Mouse (Mus musculus) stomach, embryonic 15.5 days (tissue): ENCODE measurements around the gene Gm5129. TPM values are rescaled to one million over a fixed set of nuclear protein-coding genes. Genes with fewer than 3 reads are reported as not detected.
"Not testable (repeated sequence)": the region's sequence is repeated elsewhere in the genome, so short reads cannot be mapped to it uniquely, and the experiment has no call there.

ENCODE experiments used
- ATAC-seq: fragments of 200-750 bp; cut with Nextera tagmentation; 2 replicates; pipeline ENCODE4 v1.8.0; 2017; ENCODE audit warnings: low read depth, moderate number of reproducible peaks, moderate TSS enrichment; ENCODE audit not compliant: insufficient read depth, low FRiP score
- H3K27ac ChIP-seq: fragments of 300-500 bp; sonication (generic); 2 replicates; pipeline ENCODE4 v1.5.1; 2015; ENCODE audit warnings: mild to moderate bottlenecking, inconsistent platforms
- H3K27me3 ChIP-seq: fragments of 300-500 bp; sonication (generic); replicated peaks from 2 replicates; pipeline ENCODE4 v1.6.1; 2015; ENCODE audit warnings: inconsistent platforms
- H3K36me3 ChIP-seq: fragments of 300-500 bp; sonication (generic); 2 replicates; pipeline ENCODE4 v1.6.1; 2015; ENCODE audit warnings: inconsistent platforms
- H3K4me1 ChIP-seq: fragments of 300-500 bp; sonication (generic); 2 replicates; pipeline ENCODE4 v1.6.1; 2015; ENCODE audit warnings: inconsistent platforms
- H3K4me2 ChIP-seq: fragments of 300-500 bp; sonication (generic); 2 replicates; pipeline ENCODE4 v1.6.1; 2015; ENCODE audit warnings: mild to moderate bottlenecking, inconsistent platforms
- H3K4me3 ChIP-seq: fragments of 300-500 bp; sonication (generic); replicated peaks from 2 replicates; pipeline ENCODE4 v1.5.1; 2015; ENCODE audit warnings: inconsistent platforms
- H3K9ac ChIP-seq: fragments of 300-500 bp; sonication (generic); 2 replicates; pipeline ENCODE4 v1.6.1; 2015; ENCODE audit warnings: inconsistent platforms
- H3K9me3 ChIP-seq: fragments of 300-500 bp; sonication (generic); 2 replicates; pipeline ENCODE4 v1.6.1; 2016; ENCODE audit warnings: inconsistent platforms
- WGBS: fragments of 180-500 bp; shearing (Covaris S2); methylation state at CpG from one replicate; pipeline ENCODE4 v1.1.7; 2015; 5-methylcytosine and 5-hydroxymethylcytosine counted together
- polyA plus RNA-seq: library from polyadenylated mRNA; unstranded; fragments of >200 nt; fragmentation: Nextera tagmentation; extraction: Ambion mirVana; gene quantifications from 2 replicates; pipeline ENCODE4 v1.2.1, GENCODE M21; 2015

Gm5129 gene
- polyA plus RNA-seq = not detected in 2 replicates

DNA sequence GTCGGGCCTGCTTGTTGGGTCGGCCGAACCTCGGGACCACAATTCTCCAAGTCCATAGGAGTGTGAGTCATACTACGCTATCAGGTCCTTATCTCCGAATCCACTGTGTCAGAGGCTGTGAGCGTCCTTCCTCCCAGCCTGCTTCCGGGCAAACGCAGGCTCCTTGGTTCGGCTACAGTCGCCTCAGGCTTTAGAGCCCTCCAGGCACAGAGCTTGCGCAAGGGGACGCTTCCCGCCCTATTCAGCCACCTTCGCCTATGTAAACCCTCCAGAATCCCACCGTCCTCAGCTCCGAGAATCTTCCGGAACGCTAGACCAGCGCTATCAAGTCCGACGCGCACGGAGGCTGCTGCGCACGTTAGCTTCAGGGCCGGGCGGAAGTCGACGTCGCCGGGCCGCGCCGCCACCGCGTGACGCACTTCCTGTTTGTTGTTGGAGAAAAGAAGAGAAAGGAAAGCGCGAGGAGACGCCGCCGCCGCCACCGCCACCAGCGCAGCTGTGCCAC is at the start of gene Gm5129, which contains the start of gene Dnajb6:
Gene Gm5129, minus strand, starts transcription at position 380 of the 505 bp plus-strand sequence.
Gene Dnajb6, plus strand, starts transcription at position 132 of the 505 bp plus-strand sequence.
- H3K27ac ChIP-seq = peak within 1 kb of the TSS; percentile 93

DNA sequence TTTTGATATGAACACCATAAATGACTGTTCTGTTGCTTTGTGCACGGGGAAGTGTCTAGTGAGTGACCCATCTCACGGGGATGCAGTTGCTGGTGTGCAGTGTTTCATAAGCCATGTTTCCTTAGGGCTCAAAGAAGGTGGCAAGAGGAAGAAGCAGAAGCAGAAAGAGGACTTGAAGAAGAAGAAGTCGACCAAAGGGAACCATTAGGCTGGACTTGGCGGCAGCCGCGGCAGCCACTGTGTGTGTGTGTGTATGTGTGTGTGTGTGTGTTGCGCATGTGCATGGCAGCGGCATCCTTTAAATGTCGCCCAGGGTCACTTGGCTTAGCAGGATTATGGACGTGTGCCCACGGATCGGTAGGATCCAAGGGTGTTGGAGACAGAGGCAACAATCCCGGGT is 49.2 kb upstream of the Gm5129 start:
- 84% methylated on average over 10 of the region's 13 CpGs for WGBS
- H3K4me2 ChIP-seq, H3K4me1 ChIP-seq, H3K36me3 ChIP-seq, H3K9me3 ChIP-seq, H3K27me3 ChIP-seq, H3K4me3 ChIP-seq, ATAC-seq, H3K9ac ChIP-seq, H3K27ac ChIP-seq: not testable (repeated sequence)

More for the DNA sequence above, at the start of gene Gm5129, which contains the start of gene Dnajb6:
- H3K27me3 ChIP-seq = no peaks in the 10 kb centered on the region
- under 1% methylated on average over 46 of the region's 46 CpGs for WGBS
- H3K9me3 ChIP-seq = no peaks in the 10 kb centered on the region
- peak within 1 kb of the TSS; percentile 65 for H3K4me2 ChIP-seq
- H3K9ac ChIP-seq = peak within 1 kb of the TSS; percentile 85
- peak; percentile 94 for ATAC-seq
- no peaks in the 10 kb centered on the region for H3K36me3 ChIP-seq
- peaks cover 5% of the 10 kb centered on the region; the same call in 1 of the 2 replicates for H3K4me1 ChIP-seq
- H3K4me3 ChIP-seq = peak within 1 kb of the TSS; percentile 83

GRCm38 (mm10) chr5:29782261-29782660 is 46.5 kb upstream of the Gm5129 start:
- H3K27ac ChIP-seq = no peak overlapping the region
- no peak for ATAC-seq
- 90% methylated on average over 3 of the region's 3 CpGs for WGBS
- H3K4me2 ChIP-seq = no peak overlapping the region
- H3K4me1 ChIP-seq = no peaks in the 10 kb centered on the region
- no peak overlapping the region for H3K4me3 ChIP-seq
- peaks cover 8% of the 10 kb centered on the region; the same call in 1 of the 2 replicates for H3K36me3 ChIP-seq
- H3K9ac ChIP-seq = no peak overlapping the region
- H3K9me3 ChIP-seq = no peaks in the 10 kb centered on the region
- H3K27me3 ChIP-seq = no peaks in the 10 kb centered on the region

- ATAC-seq, H3K4me1 ChIP-seq: not testable (repeated sequence)
Observed at GRCm38 (mm10) chr5:29779733-29780132, 44.0 kb upstream of the Gm5129 start.

DNA sequence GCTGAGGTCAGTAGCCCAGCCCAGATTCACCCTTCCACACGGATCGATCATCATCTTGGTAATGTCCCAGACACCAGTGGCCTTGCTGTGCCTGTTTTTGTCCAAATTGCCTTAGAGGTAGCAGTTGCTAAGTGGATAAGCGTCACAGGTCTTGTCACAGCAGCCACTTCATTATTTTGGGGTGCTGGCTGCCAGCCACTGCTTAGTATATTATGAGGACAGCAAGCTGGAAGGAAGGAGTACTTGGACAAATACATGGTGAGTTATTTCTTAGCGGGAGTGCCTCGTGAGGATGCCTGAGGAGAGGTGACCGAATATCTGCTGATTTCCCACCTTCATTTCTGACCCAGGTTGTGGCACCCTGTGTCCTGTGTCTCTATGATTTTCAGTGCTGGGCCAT is 42.3 kb upstream of the Gm5129 start:
- Histone ChIP-seq H3K4me2 (no peak overlapping the region), H3K4me3 (no peak overlapping the region), H3K27me3 (no peaks in the 10 kb centered on the region), H3K4me1 (no peaks in the 10 kb centered on the region), H3K9me3 (no peaks in the 10 kb centered on the region), H3K27ac (no peak overlapping the region), H3K36me3 (peaks cover 11% of the 10 kb centered on the region), H3K9ac (no peak overlapping the region)
- 96% methylated on average over 6 of the region's 6 CpGs for WGBS
- ATAC-seq = no peak

More at GRCm38 (mm10) chr5:29779733-29780132, 44.0 kb upstream of the Gm5129 start:
- WGBS = 88% methylated on average over 9 of the region's 9 CpGs
- not testable (repeated sequence) for H3K9ac ChIP-seq, H3K27ac ChIP-seq, H3K4me3 ChIP-seq, H3K4me2 ChIP-seq, H3K9me3 ChIP-seq, H3K27me3 ChIP-seq
- H3K36me3 ChIP-seq = peaks cover 11% of the 10 kb centered on the region

- no peak overlapping the region for H3K4me3 ChIP-seq
- no peaks in the 10 kb centered on the region for H3K27me3 ChIP-seq
- H3K4me2 ChIP-seq = no peak overlapping the region
- no peaks in the 10 kb centered on the region for H3K9me3 ChIP-seq
- H3K27ac ChIP-seq = no peak overlapping the region
- H3K9ac ChIP-seq = no peak overlapping the region
- peaks cover 11% of the 10 kb centered on the region for H3K36me3 ChIP-seq
- H3K4me1 ChIP-seq = no peaks in the 10 kb centered on the region
- 59% methylated on average over 5 of the region's 5 CpGs for WGBS
- ATAC-seq = no peak
Observed at GRCm38 (mm10) chr5:29775437-29775836, 39.7 kb upstream of the Gm5129 start.

GRCm38 (mm10) chr5:29773460-29774150 is 37.9 kb upstream of the Gm5129 start:
- H3K9ac ChIP-seq = no peak overlapping the region
- no peak overlapping the region for H3K27ac ChIP-seq
- 90% methylated on average over 13 of the region's 13 CpGs for WGBS
- H3K4me1 ChIP-seq = no peaks in the 10 kb centered on the region
- H3K9me3 ChIP-seq = no peaks in the 10 kb centered on the region
- H3K4me2 ChIP-seq = no peak overlapping the region
- no peak overlapping the region for H3K4me3 ChIP-seq
- peaks cover 3% of the 10 kb centered on the region; the same call in 1 of the 2 replicates for H3K36me3 ChIP-seq
- H3K27me3 ChIP-seq = no peaks in the 10 kb centered on the region
- ATAC-seq = no peak

- Histone ChIP-seq H3K27me3 (no peaks in the 10 kb centered on the region), H3K9me3 (no peaks in the 10 kb centered on the region), H3K36me3 (peaks cover 8% of the 10 kb centered on the region; the same call in 1 of the 2 replicates), H3K4me2 (no peak overlapping the region), H3K4me3 (no peak overlapping the region), H3K27ac (no peak overlapping the region), H3K4me1 (no peaks in the 10 kb centered on the region), H3K9ac (no peak overlapping the region)
- 65% methylated on average over 4 of the region's 4 CpGs for WGBS
- ATAC-seq = no peak
Observed at GRCm38 (mm10) chr5:29772651-29773330, 37.1 kb upstream of the Gm5129 start.

- no peaks in the 10 kb centered on the region for H3K4me1 ChIP-seq
- no peak overlapping the region for H3K9ac ChIP-seq
- no peak overlapping the region for H3K4me3 ChIP-seq
- no peak for ATAC-seq
- WGBS = 71% methylated on average over 2 of the region's 2 CpGs
- H3K36me3 ChIP-seq = peaks cover 7% of the 10 kb centered on the region; the same call in 1 of the 2 replicates
- H3K27ac ChIP-seq = no peak overlapping the region
- no peaks in the 10 kb centered on the region for H3K9me3 ChIP-seq
- H3K27me3 ChIP-seq = no peaks in the 10 kb centered on the region
- H3K4me2 ChIP-seq = no peak overlapping the region
Observed at GRCm38 (mm10) chr5:29772038-29772437, 36.3 kb upstream of the Gm5129 start.

GRCm38 (mm10) chr5:29770935-29771334 is 35.2 kb upstream of the Gm5129 start:
- no peak overlapping the region for H3K27ac ChIP-seq
- no peak overlapping the region for H3K4me3 ChIP-seq
- ATAC-seq = no peak
- H3K4me1 ChIP-seq = no peaks in the 10 kb centered on the region
- no peaks in the 10 kb centered on the region for H3K27me3 ChIP-seq
- H3K4me2 ChIP-seq = no peak overlapping the region
- no peaks in the 10 kb centered on the region for H3K9me3 ChIP-seq
- 0 out of 2 replicates have a peak, but pooled peaks cover 5% of the 10 kb centered on the region for H3K36me3 ChIP-seq
- WGBS = 80% methylated on average over 1 of the region's 1 CpGs
- H3K9ac ChIP-seq = no peak overlapping the region

GRCm38 (mm10) chr5:29759318-29759717 is 23.6 kb upstream of the Gm5129 start:
- ATAC-seq = no peak
- no peak overlapping the region for H3K27ac ChIP-seq
- no peak overlapping the region for H3K4me3 ChIP-seq
- no peaks in the 10 kb centered on the region for H3K9me3 ChIP-seq
- no peaks in the 10 kb centered on the region for H3K4me1 ChIP-seq
- whole genome bisulfite sequencing = 78% methylated on average over 5 of the region's 5 CpGs
- H3K9ac ChIP-seq = no peak overlapping the region
- H3K36me3 ChIP-seq = peaks cover 27% of the 10 kb centered on the region
- H3K4me2 ChIP-seq = no peak overlapping the region
- no peaks in the 10 kb centered on the region for H3K27me3 ChIP-seq

DNA sequence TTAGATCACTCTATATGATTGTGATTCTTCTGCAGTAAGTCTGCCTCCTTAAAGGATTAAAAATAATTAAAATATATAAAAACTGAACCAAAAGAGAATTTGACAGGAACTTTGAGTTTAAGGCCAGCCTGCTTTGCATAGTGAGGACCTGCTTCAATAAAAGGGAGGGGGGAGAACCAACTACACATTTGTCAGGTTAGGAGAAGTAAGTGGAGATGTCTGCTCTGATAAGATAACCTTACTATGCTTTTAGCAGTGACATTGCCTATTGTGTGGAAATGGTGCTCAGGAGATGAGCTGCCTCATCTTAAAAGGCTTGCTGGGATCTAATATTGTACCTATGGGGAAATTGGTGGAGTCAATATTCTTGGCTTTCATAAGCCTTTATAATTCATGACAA is 17.2 kb upstream of the Gm5129 start:
- no peak for ATAC-seq
- Histone ChIP-seq H3K27me3 (no peaks in the 10 kb centered on the region), H3K4me1 (no peaks in the 10 kb centered on the region), H3K4me2 (no peak overlapping the region), H3K9me3 (no peaks in the 10 kb centered on the region), H3K36me3 (peaks cover 42% of the 10 kb centered on the region), H3K4me3 (no peak overlapping the region), H3K27ac (no peak overlapping the region), H3K9ac (no peak overlapping the region)
